Mouse (Mus musculus) intestine, embryonic 16.5 days (tissue): ENCODE data around the gene Gbp10. TPM values are rescaled to one million over a fixed set of nuclear protein-coding genes. Genes with fewer than 3 reads are reported as not detected.
"Not testable (repeated sequence)": the region's sequence is repeated elsewhere in the genome, so short reads cannot be mapped to it uniquely, and the experiment has no call there.

Experiments
- ATAC-seq: fragments of 200-750 bp; cut with Nextera tagmentation; 2 replicates; pipeline ENCODE4 v1.8.0; 2017; ENCODE audit warnings: moderate TSS enrichment, moderate library complexity
- H3K27ac ChIP-seq: fragments of 300-500 bp; sonication (generic); 2 replicates; pipeline ENCODE4 v1.5.1; 2014; ENCODE audit warnings: mild to moderate bottlenecking, low read length
- H3K27me3 ChIP-seq: fragments of 300-500 bp; sonication (generic); replicated peaks from 2 replicates; pipeline ENCODE4 v1.6.1; 2014; ENCODE audit warnings: low read length, control low read depth, mixed read lengths; ENCODE audit not compliant: control insufficient read depth, insufficient read depth
- H3K36me3 ChIP-seq: fragments of 300-500 bp; sonication (generic); 2 replicates; pipeline ENCODE4 v1.6.1; 2014; ENCODE audit warnings: low read length, control low read depth; ENCODE audit not compliant: control insufficient read depth, insufficient read depth
- H3K4me1 ChIP-seq: fragments of 300-500 bp; sonication (generic); 2 replicates; pipeline ENCODE4 v1.6.1; 2014; ENCODE audit warnings: low read length, control low read depth, mixed read lengths; ENCODE audit not compliant: control insufficient read depth, insufficient read depth
- H3K4me2 ChIP-seq: fragments of 300-500 bp; sonication (generic); 2 replicates; pipeline ENCODE4 v1.6.1; 2014; ENCODE audit warnings: low read depth, low read length, control low read depth
- H3K4me3 ChIP-seq: fragments of 300-500 bp; sonication (generic); 2 replicates; pipeline ENCODE4 v1.5.1; 2014; ENCODE audit warnings: mild to moderate bottlenecking, low read length
- H3K9ac ChIP-seq: fragments of 300-500 bp; sonication (generic); 2 replicates; pipeline ENCODE4 v1.6.1; 2014; ENCODE audit warnings: low read depth, low read length
- H3K9me3 ChIP-seq: fragments of 300-500 bp; sonication (generic); 2 replicates; pipeline ENCODE4 v1.6.1; 2016; ENCODE audit warnings: low read length, control low read depth; ENCODE audit not compliant: control insufficient read depth
- WGBS: fragments of 180-500 bp; shearing (Covaris S2); extraction: QIAGEN DNeasy Blood & Tissue Kit; methylation state at CpG from one replicate; pipeline ENCODE4 v1.1.7; 2014; 5-methylcytosine and 5-hydroxymethylcytosine counted together
- polyA plus RNA-seq: library from polyadenylated mRNA; unstranded; fragments of >200 nt; fragmentation: Nextera tagmentation; extraction: Ambion mirVana; gene quantifications from 2 replicates; pipeline ENCODE4 v1.2.1, GENCODE M21; 2015

The Gbp10 gene
- polyA plus RNA-seq, 1 experiment from 2014 or later, result not detected

DNA sequence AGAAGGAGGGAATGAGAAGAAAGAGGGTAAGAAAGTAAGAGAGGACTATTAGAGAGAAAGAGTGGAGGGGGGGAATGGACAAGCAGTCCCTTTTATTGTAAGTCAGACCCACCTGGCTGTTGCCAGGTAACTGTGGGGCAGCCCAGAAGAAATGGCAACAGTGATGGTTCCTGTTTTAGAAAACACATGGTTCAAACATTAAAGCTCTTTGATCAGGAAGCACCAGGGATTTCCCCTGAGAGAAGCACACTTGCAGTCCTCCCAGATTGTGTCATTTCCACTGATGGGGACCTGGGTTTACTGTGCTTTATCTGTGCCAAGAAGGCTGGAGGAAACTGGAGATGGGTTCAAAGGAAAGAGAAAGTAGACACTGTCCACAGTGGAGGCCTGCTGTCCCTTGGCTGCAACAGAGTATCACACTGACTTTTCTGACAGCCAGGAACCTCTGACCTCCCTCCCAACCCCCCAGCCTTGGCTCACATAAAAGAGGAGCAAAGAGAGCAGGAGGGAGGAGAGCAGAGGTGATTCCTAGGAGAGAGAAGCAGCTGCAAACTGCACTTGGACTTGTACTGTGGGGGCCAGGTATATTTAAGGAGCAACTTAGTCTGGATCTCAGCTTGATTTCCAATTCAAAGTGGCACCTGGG lies 41.3 kb downstream of the Gbp10 start:
- H3K27ac ChIP-seq, H3K9me3 ChIP-seq, H3K4me2 ChIP-seq, H3K27me3 ChIP-seq, H3K36me3 ChIP-seq, H3K4me1 ChIP-seq, H3K9ac ChIP-seq, H3K4me3 ChIP-seq, ATAC-seq: not testable (repeated sequence)

DNA sequence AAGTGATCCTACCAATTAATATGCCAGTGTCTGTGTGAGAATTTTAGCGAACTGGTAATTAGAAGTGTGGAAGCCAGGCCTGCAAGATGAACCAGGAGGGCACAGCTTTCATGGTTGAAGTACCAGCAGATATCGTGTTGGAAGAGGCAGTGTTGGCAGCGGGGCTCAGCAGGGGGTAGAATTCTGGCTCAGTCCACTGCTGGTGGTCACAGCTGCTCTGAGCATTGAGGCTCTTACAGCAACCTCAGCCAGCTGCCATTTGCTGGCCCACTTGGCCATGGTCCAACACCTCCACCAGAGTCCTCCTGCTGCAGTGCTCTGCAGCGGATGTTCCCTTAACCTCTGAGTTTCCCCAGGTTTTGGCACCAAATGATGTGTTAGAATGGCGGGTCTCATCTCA lies 43.0 kb downstream of the Gbp10 start:
- not testable (repeated sequence) for H3K9ac ChIP-seq, H3K4me1 ChIP-seq, H3K27ac ChIP-seq, ATAC-seq, H3K4me3 ChIP-seq, H3K36me3 ChIP-seq, H3K9me3 ChIP-seq, H3K27me3 ChIP-seq, H3K4me2 ChIP-seq
- 74% methylated on average over 5 of the region's 5 CpGs for WGBS

DNA sequence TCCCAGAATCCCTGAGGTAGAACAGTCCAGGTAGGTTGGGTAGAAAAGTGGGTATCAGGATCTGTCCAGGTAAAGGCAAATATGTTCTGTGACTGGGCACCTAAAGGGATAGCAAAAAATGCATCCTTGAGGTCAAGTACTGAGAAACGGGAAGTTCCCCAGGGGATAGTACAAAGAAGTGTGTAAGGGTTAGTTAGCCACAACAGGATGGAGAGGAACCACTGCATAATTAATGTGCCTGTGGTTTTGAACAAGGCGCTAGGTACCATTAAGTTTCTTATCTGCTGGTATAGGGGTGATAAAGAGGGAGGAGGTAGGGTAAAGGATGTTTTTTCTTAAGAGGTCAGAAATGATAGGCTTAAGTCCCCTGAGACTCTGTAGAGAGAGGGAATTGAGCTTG lies 46.8 kb downstream of the Gbp10 start:
- WGBS, result 74% methylated on average over 2 of the region's 2 CpGs
- not testable (repeated sequence) for H3K9me3 ChIP-seq, H3K4me1 ChIP-seq, H3K27me3 ChIP-seq, H3K9ac ChIP-seq, H3K36me3 ChIP-seq, H3K4me2 ChIP-seq, H3K27ac ChIP-seq, ATAC-seq, H3K4me3 ChIP-seq

DNA sequence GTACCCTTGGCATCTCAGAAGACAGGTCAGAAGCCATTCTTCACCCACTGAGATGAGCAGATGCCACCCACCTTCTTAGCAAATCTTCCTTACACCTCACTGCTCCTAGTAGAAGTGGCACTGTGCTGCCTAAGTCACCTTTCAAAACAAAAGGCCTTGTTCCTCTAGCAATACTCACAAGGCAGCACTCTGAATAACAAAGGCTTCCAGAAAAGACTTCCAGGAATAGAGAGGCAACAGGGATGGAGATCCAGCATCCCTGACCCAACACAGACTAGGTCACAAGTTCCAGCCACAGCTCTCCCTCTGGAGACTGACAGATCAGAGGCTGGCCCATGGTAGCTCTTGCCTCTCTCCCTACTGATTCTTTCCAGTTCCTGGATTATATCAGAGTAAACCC lies 57.9 kb downstream of the Gbp10 start:
- ATAC-seq, result no peak
- Histone ChIP-seq H3K4me1 (no peaks in the 10 kb centered on the region), H3K9ac (no peak overlapping the region), H3K27me3 (no peaks in the 10 kb centered on the region), H3K36me3 (no peaks in the 10 kb centered on the region), H3K27ac (no peak overlapping the region), H3K4me3 (no peak overlapping the region), H3K9me3 (no peaks in the 10 kb centered on the region), H3K4me2 (no peak overlapping the region)

Other genes starting within 250 kb of the Gbp10 start
- 1.9 and 2.6 TPM in 2 replicates for gene Gbp9, start 100.0 kb downstream of the Gbp10 start, polyA plus RNA-seq
- gene Gbp8, start 100.0 kb downstream of the Gbp10 start, polyA plus RNA-seq, result 2.2 and 2.3 TPM in 2 replicates
- gene Gbp4, start 99.9 kb downstream of the Gbp10 start, polyA plus RNA-seq, result 1.2 and 1.5 TPM in 2 replicates
- gene Gm43302, start 54.2 kb upstream of the Gbp10 start, polyA plus RNA-seq, result 0.09 TPM in 1 of 2 replicates, not detected in the other
- gene Gbp6, start 54.2 kb upstream of the Gbp10 start, polyA plus RNA-seq, result 1.1 and 1.4 TPM in 2 replicates
- gene Lrrc8b, start 176.2 kb upstream of the Gbp10 start, polyA plus RNA-seq, result 3.1 and 3.7 TPM in 2 replicates